7 mouse cellular contexts compared by ENCODE assay signal in genomic region chr4:32248236-32248635, GRCm38 (mm10). TPM values are rescaled to one million over a fixed set of nuclear protein-coding genes. Genes with fewer than 3 reads are reported as not detected.
A peak's percentile ranks its signal among the peaks of the same experiment; 100 is the strongest.
DNase-seq lines count a peak whose midpoint lies in the region; TF ChIP-seq lines count a peak whose summit lies in the region.

No protein-coding gene starts in this region.

- no peak for TF ChIP-seq EP300 in ES-Bruce4 (IDR thresholded peaks at IDR 0.05; ENCODE audit: insufficient read depth, low read depth, low read length)

- H3K27ac ChIP-seq in ES-Bruce4 (ENCODE audit: insufficient read depth, low read length): no peak overlapping the region

- no peaks in the 10 kb centered on the region for H3K9me3 ChIP-seq in ES-Bruce4 (replicated peaks; ENCODE audit: control insufficient read depth, insufficient read depth, low read length, poor library complexity, severe bottlenecking)

- H3K36me3 ChIP-seq in ES-Bruce4 (ENCODE audit: control insufficient read depth, insufficient read depth, low read length, poor library complexity, severe bottlenecking): no peaks in the 10 kb centered on the region

- no peak overlapping the region for H3K4me3 ChIP-seq in ES-Bruce4 (ENCODE audit: low read depth, low read length)

- H3K27me3 ChIP-seq in ES-Bruce4 (ENCODE audit: control insufficient read depth, insufficient read depth, low read length, poor library complexity, severe bottlenecking): no peaks in the 10 kb centered on the region

- peak; percentile 76 for DNase-seq in adrenal gland, adult 2 months
- DNase-seq in embryo, embryonic 10.5 days (ENCODE audit: low spot score): peak; percentile 85
- DNase-seq in heart, adult 9 months (ENCODE audit: low spot score in 2 of 2): peak; percentile 65 to 80
- peak; percentile 57 for DNase-seq in layer of hippocampus, adult 9-11 months
- DNase-seq in lung, postnatal 36 days: peak; percentile 95
- DNase-seq in spleen, adult 18-20 months: peak; percentile 85 to 92

- peak; percentile 97 for TF ChIP-seq CTCF in ES-Bruce4 (IDR thresholded peaks at IDR 0.05; ENCODE audit: low read depth, low read length)

- H3K9ac ChIP-seq in ES-Bruce4 (ENCODE audit: low read depth, poor library complexity, severe bottlenecking): no peak overlapping the region

- no peak for TF ChIP-seq POLR2A in ES-Bruce4 (IDR thresholded peaks at IDR 0.05; ENCODE audit: insufficient read depth, low read length)

- no peaks in the 10 kb centered on the region for H3K4me1 ChIP-seq in ES-Bruce4 (ENCODE audit: control insufficient read depth, insufficient read depth, low read length)

RNA-seq across cellular contexts. Expression of gene Bach2, which starts 9.6 kb away (rescaled TPM):
- polyA plus RNA-seq in ES-Bruce4 (2011; ENCODE audit: insufficient read depth, insufficient read length, low read depth, missing spikeins): 14.2 and 18.7 TPM in 2 replicates
- total RNA-seq in adrenal gland, adult 2 months (2021): 1 to 10 TPM; 2.2 to 2.9 TPM
- polyA plus RNA-seq in adrenal gland, adult 2 months (2012; rRNA removed): 0.35 and 0.61 TPM in 2 replicates
